Mouse (Mus musculus) liver, postnatal 0 days (tissue): Measurements from ENCODE around the gene S100a11. TPM values are rescaled to one million over a fixed set of nuclear protein-coding genes. Genes with fewer than 3 reads are reported as not detected.

Source experiments
- ATAC-seq: fragments of 200-750 bp; cut with Nextera tagmentation; 2 replicates; pipeline ENCODE4 v1.8.0; 2017; ENCODE audit warnings: mild to moderate bottlenecking, moderate library complexity
- DNase-seq: peaks from one replicate; pipeline ENCODE4 v3.0.0-alpha.2; 2016
- H3K27ac ChIP-seq: fragments of 300-500 bp; sonication (generic); 2 replicates; pipeline ENCODE4 v1.5.1; 2014; ENCODE audit warnings: antibody characterized with exemption, moderate library complexity, mild to moderate bottlenecking, low read depth
- H3K27me3 ChIP-seq: fragments of 300-500 bp; sonication (generic); 2 replicates; pipeline ENCODE4 v1.6.1; 2014; ENCODE audit warnings: low read length, control low read depth, mixed read lengths; ENCODE audit not compliant: insufficient read depth
- H3K36me3 ChIP-seq: fragments of 300-500 bp; sonication (generic); replicated peaks from 2 replicates; pipeline ENCODE4 v1.6.1; 2014; ENCODE audit warnings: mild to moderate bottlenecking, control low read depth, low read length, moderate library complexity, mixed read lengths; ENCODE audit not compliant: insufficient read depth
- H3K4me1 ChIP-seq: fragments of 300-500 bp; sonication (generic); 2 replicates; pipeline ENCODE4 v1.6.1; 2014; ENCODE audit warnings: antibody characterized with exemption, mild to moderate bottlenecking, control low read depth; ENCODE audit not compliant: insufficient read depth
- H3K4me2 ChIP-seq: fragments of 300-500 bp; sonication (generic); 2 replicates; pipeline ENCODE4 v1.6.1; 2014; ENCODE audit warnings: low read depth, mild to moderate bottlenecking, low read length, moderate library complexity, mixed read lengths
- H3K4me3 ChIP-seq: fragments of 300-500 bp; sonication (generic); 2 replicates; pipeline ENCODE4 v1.5.1; 2014; ENCODE audit warnings: low read depth, low read length
- H3K9ac ChIP-seq: fragments of 300-500 bp; sonication (generic); replicated peaks from 2 replicates; pipeline ENCODE4 v1.6.1; 2014; ENCODE audit warnings: mild to moderate bottlenecking, moderate library complexity
- H3K9me3 ChIP-seq: fragments of 300-500 bp; sonication (generic); 2 replicates; pipeline ENCODE4 v1.6.1; 2016; ENCODE audit warnings: mild to moderate bottlenecking, control low read depth, low read length, mixed read lengths
- CTCF ChIP-seq: sonication (generic); IDR thresholded peaks from 2 replicates; pipeline ENCODE4 v1.5.1; 2016; ENCODE audit warnings: antibody characterized with exemption, low read depth
- EP300 ChIP-seq: IDR thresholded peaks from 2 replicates; pipeline ENCODE4 v1.6.1; 2016; ENCODE audit warnings: antibody characterized with exemption, low read depth, mild to moderate bottlenecking
- WGBS: fragments of 180-500 bp; shearing (Covaris S2); extraction: QIAGEN DNeasy Blood & Tissue Kit; methylation state at CpG from one replicate; pipeline ENCODE4 v1.1.7; 2014; ENCODE audit not compliant: insufficient replicate concordance; 5-methylcytosine and 5-hydroxymethylcytosine counted together
- polyA plus RNA-seq: library from polyadenylated mRNA; unstranded; fragments of >200 nt; fragmentation: Nextera tagmentation; extraction: Ambion mirVana; gene quantifications from 2 replicates; pipeline ENCODE4 v1.2.1, GENCODE M21; 2015

S100a11 gene
- polyA plus RNA-seq, result 330 and 336 TPM in 2 replicates

- peaks cover 4% of the 10 kb centered on the region; the same call in 1 of the 2 replicates for H3K4me1 ChIP-seq
Measured at GRCm38 (mm10) chr3:93520330-93521193, at the start of gene S100a11. TSS of gene S100a11 (plus strand) at chr3:93520488.

GRCm38 (mm10) chr3:93480053-93480452 lies 40.2 kb upstream of the S100a11 start:
- 84% methylated on average over 1 of the region's 1 CpGs for WGBS

More at GRCm38 (mm10) chr3:93520330-93521193, at the start of gene S100a11:
- under 1% methylated on average over 38 of the region's 38 CpGs for WGBS
- TF ChIP-seq CTCF (no peak; the same call in 1 of the 2 replicates), EP300 (no peak)
- Histone ChIP-seq H3K27ac (peak within 1 kb of the TSS; percentile 84), H3K9me3 (no peaks in the 10 kb centered on the region), H3K9ac (peak within 1 kb of the TSS; percentile 77), H3K36me3 (peaks cover under 1% of the 10 kb centered on the region; the same call in 1 of the 2 replicates), H3K27me3 (no peaks in the 10 kb centered on the region), H3K4me3 (peak within 1 kb of the TSS; percentile 57), H3K4me2 (peak within 1 kb of the TSS; percentile 70)
- DNase-seq (peak; percentile 68), ATAC-seq (peak; percentile 86)

GRCm38 (mm10) chr3:93481982-93482616 lies 38.2 kb upstream of the S100a11 start:
- TF ChIP-seq EP300 (no peak), CTCF (no peak)
- Histone ChIP-seq H3K4me1 (no peaks in the 10 kb centered on the region), H3K27me3 (no peaks in the 10 kb centered on the region), H3K9me3 (no peaks in the 10 kb centered on the region), H3K27ac (no peak overlapping the region), H3K4me3 (no peak overlapping the region), H3K36me3 (no peaks in the 10 kb centered on the region), H3K4me2 (no peak overlapping the region), H3K9ac (no peak overlapping the region)
- DNase-seq, result no peak
- WGBS, result 63% methylated on average over 2 of the region's 2 CpGs
- ATAC-seq, result no peak

More at GRCm38 (mm10) chr3:93480053-93480452, 40.2 kb upstream of the S100a11 start:
- Histone ChIP-seq H3K4me1 (no peaks in the 10 kb centered on the region), H3K36me3 (no peaks in the 10 kb centered on the region), H3K27ac (no peak overlapping the region), H3K4me2 (no peak overlapping the region), H3K9me3 (no peaks in the 10 kb centered on the region), H3K9ac (no peak overlapping the region), H3K27me3 (no peaks in the 10 kb centered on the region), H3K4me3 (no peak overlapping the region)
- DNase-seq (no peak), ATAC-seq (no peak)
- no peak for TF ChIP-seq EP300
- TF ChIP-seq CTCF, result no peak

- no peaks in the 10 kb centered on the region for H3K27me3 ChIP-seq
- no peak for TF ChIP-seq CTCF
- TF ChIP-seq EP300, result no peak
- H3K27ac ChIP-seq, result no peak overlapping the region
- no peaks in the 10 kb centered on the region for H3K4me1 ChIP-seq
- H3K9ac ChIP-seq, result no peak overlapping the region
- no peak for DNase-seq
- ATAC-seq, result no peak
- no peaks in the 10 kb centered on the region for H3K36me3 ChIP-seq
- H3K4me2 ChIP-seq, result no peak overlapping the region
- no peaks in the 10 kb centered on the region for H3K9me3 ChIP-seq
- 75% methylated on average over 3 of the region's 3 CpGs for WGBS
- no peak overlapping the region for H3K4me3 ChIP-seq
Measured at GRCm38 (mm10) chr3:93485611-93486010, 34.7 kb upstream of the S100a11 start.

GRCm38 (mm10) chr3:93488541-93488940 lies 31.7 kb upstream of the S100a11 start:
- no peak overlapping the region for H3K27ac ChIP-seq
- 77% methylated on average over 2 of the region's 2 CpGs for WGBS
- H3K4me3 ChIP-seq, result no peak overlapping the region
- no peaks in the 10 kb centered on the region for H3K4me1 ChIP-seq
- no peak for ATAC-seq
- H3K4me2 ChIP-seq, result no peak overlapping the region
- no peaks in the 10 kb centered on the region for H3K27me3 ChIP-seq
- DNase-seq, result no peak
- no peaks in the 10 kb centered on the region for H3K9me3 ChIP-seq
- H3K36me3 ChIP-seq, result no peaks in the 10 kb centered on the region
- TF ChIP-seq EP300 (no peak), CTCF (no peak)
- H3K9ac ChIP-seq, result no peak overlapping the region

- no peaks in the 10 kb centered on the region for H3K36me3 ChIP-seq
- no peak overlapping the region for H3K27ac ChIP-seq
- WGBS, result 60% methylated on average over 3 of the region's 3 CpGs
- H3K9ac ChIP-seq, result no peak overlapping the region
- no peak for DNase-seq
- ATAC-seq, result no peak
- no peak overlapping the region for H3K4me3 ChIP-seq
- TF ChIP-seq CTCF (no peak), EP300 (no peak)
- H3K4me1 ChIP-seq, result no peaks in the 10 kb centered on the region
- H3K27me3 ChIP-seq, result no peaks in the 10 kb centered on the region
- no peak overlapping the region for H3K4me2 ChIP-seq
- no peaks in the 10 kb centered on the region for H3K9me3 ChIP-seq
Measured at GRCm38 (mm10) chr3:93492176-93492575, 28.1 kb upstream of the S100a11 start.
